Mouse (Mus musculus) small intestine, adult 2 months (tissue): ENCODE results near the gene Tst. TPM values are rescaled to one million over a fixed set of nuclear protein-coding genes. Genes with fewer than 3 reads are reported as not detected.
A peak's percentile ranks its signal among the peaks of the same experiment; 100 is the strongest.

Source experiments
- H3K27ac ChIP-seq: fragments of 200-500 bp; 2 replicates; pipeline ENCODE4 v1.5.1; 2012; ENCODE audit warnings: low read depth, low read length, control low read depth, inconsistent platforms; ENCODE audit not compliant: insufficient read depth
- H3K27me3 ChIP-seq: fragments of 200-500 bp; 2 replicates; pipeline ENCODE4 v1.6.1; 2012; ENCODE audit warnings: mild to moderate bottlenecking, moderate library complexity, low read length, inconsistent platforms; ENCODE audit not compliant: control insufficient read depth, insufficient read depth
- H3K36me3 ChIP-seq: fragments of 200-500 bp; 2 replicates; pipeline ENCODE4 v1.6.1; 2012; ENCODE audit warnings: mild to moderate bottlenecking, low read length, control low read depth, inconsistent platforms; ENCODE audit not compliant: control insufficient read depth, insufficient read depth
- H3K4me1 ChIP-seq: fragments of 200-500 bp; 2 replicates; pipeline ENCODE4 v1.6.1; 2012; ENCODE audit warnings: low read length, inconsistent platforms, mixed read lengths; ENCODE audit not compliant: control insufficient read depth, insufficient read depth, insufficient read length
- H3K4me3 ChIP-seq: fragments of 200-500 bp; 2 replicates; pipeline ENCODE4 v1.5.1; 2012; ENCODE audit warnings: low read depth, mild to moderate bottlenecking, control low read depth, inconsistent platforms, low read length, moderate library complexity
- CTCF ChIP-seq: fragments of 200-500 bp; IDR thresholded peaks from 2 replicates; pipeline ENCODE4 v1.5.1; 2012; ENCODE audit warnings: low read depth, mild to moderate bottlenecking, control low read depth, inconsistent platforms, low read length, moderate library complexity, mixed read lengths; ENCODE audit not compliant: insufficient replicate concordance, insufficient read length; ENCODE audit errors: extremely low read depth
- POLR2A ChIP-seq: fragments of 200-500 bp; IDR thresholded peaks from 2 replicates; pipeline ENCODE4 v1.6.1; 2012; ENCODE audit warnings: low read depth, mild to moderate bottlenecking, control low read depth, inconsistent platforms, low read length, moderate library complexity
- whole genome bisulfite sequencing: fragments of 180-500 bp; shearing (Covaris S2); methylation state at CpG from one replicate; pipeline ENCODE4 v1.1.7; 2018; 5-methylcytosine and 5-hydroxymethylcytosine counted together
- polyA plus RNA-seq: library from polyadenylated mRNA; depleted of rRNA; stranded (reverse); fragments of >200 nt; gene quantifications from 2 replicates; pipeline ENCODE4 v1.2.3, GENCODE M21; 2012

Tst gene
- polyA plus RNA-seq, 1 experiment = 17.7 TPM

DNA sequence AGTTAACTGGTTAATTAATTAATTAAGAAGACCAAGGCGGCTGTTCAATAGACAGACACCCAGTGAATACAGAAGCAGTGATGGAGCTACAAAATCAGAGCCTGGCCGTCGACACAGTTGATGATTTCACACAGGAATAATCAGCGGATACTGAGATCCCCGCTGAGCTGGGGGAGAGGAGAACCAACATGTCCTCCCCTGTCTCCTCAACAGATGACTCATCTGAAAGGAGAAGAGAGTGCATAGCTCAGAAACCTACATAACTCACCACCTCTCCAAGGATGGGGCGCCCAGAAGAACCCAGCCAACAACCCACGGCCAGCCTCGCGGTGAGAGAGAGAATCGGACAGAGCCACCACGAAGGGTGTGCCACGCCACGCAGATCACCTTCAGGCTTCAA, 14.7 kb upstream of the Tst start:
- TF ChIP-seq CTCF (no peak), POLR2A (no peak)

DNA sequence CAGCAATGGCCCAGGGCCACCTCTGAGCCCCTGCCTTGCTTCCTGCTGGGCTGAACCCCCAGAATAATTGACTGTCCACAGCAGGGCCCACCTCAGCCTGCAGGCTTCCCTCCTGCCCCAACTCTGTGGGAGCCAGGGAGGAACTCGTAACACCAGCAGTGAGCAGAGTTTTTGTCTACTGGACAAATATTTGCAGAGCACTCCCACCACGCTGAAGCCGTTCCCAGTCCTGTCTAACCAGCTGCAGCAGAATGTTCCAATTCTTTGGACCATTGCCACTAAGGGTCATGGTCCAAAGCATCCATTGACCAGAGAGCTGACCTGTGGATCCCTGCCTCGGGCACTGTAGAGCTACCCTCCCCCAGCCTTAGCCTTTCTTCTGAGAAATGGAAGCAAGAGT, 11.2 kb upstream of the Tst start:
- H3K4me1 ChIP-seq = peaks cover 9% of the 10 kb centered on the region; the same call in 1 of the 2 replicates
- WGBS = 18% methylated on average over 4 of the region's 4 CpGs
- no peaks in the 10 kb centered on the region for H3K36me3 ChIP-seq
- no peak for TF ChIP-seq POLR2A
- TF ChIP-seq CTCF = no peak
- peaks cover 20% of the 10 kb centered on the region for H3K27me3 ChIP-seq
- H3K4me3 ChIP-seq = no peak overlapping the region
- H3K27ac ChIP-seq = no peak overlapping the region

More for the DNA sequence above, 14.7 kb upstream of the Tst start:
- peaks cover 3% of the 10 kb centered on the region; the same call in 1 of the 2 replicates for H3K4me1 ChIP-seq
- H3K27me3 ChIP-seq = peaks cover 26% of the 10 kb centered on the region
- 85% methylated on average over 13 of the region's 13 CpGs for WGBS
- no peaks in the 10 kb centered on the region for H3K36me3 ChIP-seq
- H3K27ac ChIP-seq = no peak overlapping the region
- H3K4me3 ChIP-seq = no peak overlapping the region

DNA sequence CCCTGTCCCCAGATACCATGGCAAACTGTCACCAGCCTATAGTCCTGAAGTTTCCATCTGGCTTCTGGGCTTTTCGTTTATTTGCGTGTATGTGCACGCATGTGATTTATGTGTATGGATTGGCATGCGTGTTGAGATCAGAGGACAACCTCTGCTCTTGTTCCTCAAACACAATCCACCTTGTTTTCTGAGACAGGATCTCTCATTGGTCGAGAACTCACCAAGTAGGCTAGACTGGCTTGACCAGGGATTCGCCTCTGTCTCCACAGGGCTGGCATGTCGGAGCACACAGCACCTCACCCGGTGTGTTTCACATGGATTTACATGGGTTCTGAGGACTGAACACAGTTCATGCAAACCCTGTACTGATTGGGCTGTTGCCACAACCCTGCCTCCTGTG, 8.4 kb upstream of the Tst start:
- WGBS = 95% methylated on average over 8 of the region's 8 CpGs
- TF ChIP-seq POLR2A (no peak), CTCF (no peak)

DNA sequence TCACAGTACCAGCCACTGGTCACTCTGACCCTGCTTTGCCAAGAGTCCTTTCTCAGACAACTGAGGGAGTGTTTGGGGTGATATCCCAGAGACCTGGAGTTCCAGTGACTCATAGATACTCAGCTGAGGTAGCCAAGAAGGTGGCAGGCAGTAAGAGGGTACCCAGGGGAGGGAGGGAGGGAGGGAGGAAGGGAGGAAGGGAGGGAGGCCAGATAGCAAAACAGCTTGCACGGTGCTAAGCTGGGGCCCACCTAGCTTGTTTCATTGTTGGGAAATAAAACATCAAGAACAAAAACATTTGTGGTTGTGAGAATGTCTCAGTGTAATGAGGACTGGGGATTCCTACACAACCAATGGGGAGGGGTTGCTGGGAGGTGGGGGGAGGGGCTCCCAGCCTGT, 8.0 kb upstream of the Tst start:
- Histone ChIP-seq H3K27me3 (peaks cover 4% of the 10 kb centered on the region; the same call in 1 of the 2 replicates), H3K36me3 (no peaks in the 10 kb centered on the region), H3K27ac (no peak overlapping the region), H3K4me3 (no peak overlapping the region), H3K4me1 (peaks cover 25% of the 10 kb centered on the region)
- 81% methylated on average over 1 of the region's 1 CpGs for WGBS
- TF ChIP-seq POLR2A (no peak), CTCF (no peak)

More for the DNA sequence above, 8.4 kb upstream of the Tst start:
- Histone ChIP-seq H3K27me3 (peaks cover 8% of the 10 kb centered on the region; the same call in 1 of the 2 replicates), H3K36me3 (no peaks in the 10 kb centered on the region), H3K4me1 (peaks cover 21% of the 10 kb centered on the region), H3K4me3 (no peak overlapping the region), H3K27ac (no peak overlapping the region)

DNA sequence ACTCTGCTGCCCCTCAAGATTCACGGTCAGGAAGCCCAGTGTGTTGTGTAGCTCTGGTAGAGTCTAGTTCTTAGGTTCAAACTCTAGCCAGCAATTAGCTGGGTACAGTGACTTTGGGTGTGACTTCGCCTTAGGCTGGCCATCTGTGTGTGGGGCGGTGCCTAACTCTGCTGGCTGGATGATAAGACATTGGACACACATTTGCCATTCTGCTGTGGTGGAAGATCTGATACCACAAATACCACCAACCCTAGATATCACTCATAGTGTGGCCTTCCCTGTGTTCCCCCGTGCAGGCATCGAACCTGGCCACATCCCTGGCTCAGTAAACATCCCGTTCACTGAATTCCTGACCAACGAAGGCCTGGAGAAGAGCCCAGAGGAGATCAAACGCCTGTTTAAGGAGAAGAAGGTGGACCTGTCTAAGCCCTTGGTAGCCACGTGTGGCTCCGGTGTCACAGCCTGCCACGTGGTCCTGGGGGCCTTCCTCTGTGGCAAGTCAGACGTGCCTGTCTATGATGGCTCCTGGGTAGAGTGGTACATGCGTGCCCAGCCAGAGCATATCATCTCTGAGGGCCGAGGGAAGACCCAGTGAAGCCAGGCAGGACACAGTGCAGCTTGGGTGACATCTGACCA, 7.5 kb upstream of the Tst start:
- Histone ChIP-seq H3K27me3 (peaks cover 3% of the 10 kb centered on the region; the same call in 1 of the 2 replicates), H3K4me1 (peaks cover 30% of the 10 kb centered on the region), H3K27ac (no peak overlapping the region), H3K36me3 (no peaks in the 10 kb centered on the region), H3K4me3 (no peak overlapping the region)
- TF ChIP-seq CTCF (no peak), POLR2A (no peak)
- 80% methylated on average over 14 of the region's 14 CpGs for WGBS

DNA sequence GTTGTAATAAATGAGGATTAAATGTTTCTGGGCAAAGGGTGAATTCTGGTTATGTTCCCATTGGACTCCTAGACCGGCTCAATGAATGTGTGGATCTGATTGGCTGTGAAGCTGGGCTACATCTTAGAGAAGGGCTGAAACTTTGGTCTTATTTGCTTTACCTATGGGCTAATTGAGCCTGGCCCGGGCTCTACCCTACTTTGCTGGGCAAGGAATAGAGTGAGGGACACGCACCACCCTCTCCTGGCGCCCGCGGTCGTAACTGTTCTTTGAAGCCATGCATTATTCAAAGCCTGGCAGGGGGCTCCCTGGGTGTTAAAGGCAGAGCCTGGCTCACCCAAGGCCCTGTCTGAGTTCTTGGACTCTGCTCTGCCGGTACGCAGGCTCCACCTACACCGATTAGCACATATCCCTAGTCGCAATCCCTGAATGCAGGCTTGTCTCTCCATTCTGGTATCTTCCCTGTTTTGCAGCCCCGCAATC, 3.9 kb upstream of the Tst start:
- WGBS = 20% methylated on average over 12 of the region's 12 CpGs
- Histone ChIP-seq H3K36me3 (no peaks in the 10 kb centered on the region), H3K27me3 (no peaks in the 10 kb centered on the region), H3K4me1 (peaks cover 40% of the 10 kb centered on the region), H3K27ac (peak overlapping the region; percentile 81), H3K4me3 (peak overlapping the region; percentile 51)
- TF ChIP-seq POLR2A = no peak
- TF ChIP-seq CTCF = 0 out of 2 replicates have a peak, but pooled peaks have one; percentile 4

DNA sequence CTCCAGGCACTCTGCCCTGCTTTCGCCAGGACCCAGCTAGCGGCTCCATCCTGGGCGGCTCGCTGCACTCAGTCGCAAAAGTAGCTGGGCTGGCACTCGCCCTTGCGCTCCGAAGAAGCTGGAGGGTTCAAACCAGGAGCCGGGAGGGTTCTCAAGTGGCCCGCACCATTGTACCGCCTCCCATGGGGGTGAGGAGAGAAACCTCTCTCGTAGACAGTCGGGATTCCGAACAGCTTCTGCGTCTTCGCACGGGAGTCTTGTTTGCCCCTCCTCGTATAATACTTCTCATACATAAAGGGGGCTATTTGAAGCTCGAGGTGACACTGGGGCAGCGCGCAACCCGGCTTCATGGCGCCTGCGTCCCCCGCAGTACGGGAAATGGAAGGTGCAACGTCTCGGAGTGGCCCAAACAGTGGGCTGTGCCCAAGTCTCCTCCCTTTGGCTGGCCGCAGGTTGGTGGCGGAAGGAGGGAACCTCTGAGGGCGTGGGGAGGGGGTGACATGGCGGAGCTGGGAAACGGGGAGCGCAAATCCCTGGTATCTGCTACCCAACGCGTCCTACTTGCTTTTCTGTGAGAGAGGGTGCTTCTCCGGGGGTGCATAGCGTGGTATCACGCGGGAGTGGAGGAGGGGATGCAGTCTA, 707 bp upstream of the Tst start, which contains the start of gene Mpst:
Gene Mpst, plus strand, starts transcription at position 124 of the 642 bp plus-strand sequence.
- no peaks in the 10 kb centered on the region for H3K27me3 ChIP-seq
- TF ChIP-seq CTCF = peak; percentile 5; the same call in 1 of the 2 replicates
- peak; percentile 62; the same call in 1 of the 2 replicates for TF ChIP-seq POLR2A
- H3K27ac ChIP-seq = peak within 1 kb of the TSS; percentile 95
- under 1% methylated on average over 40 of the region's 40 CpGs for whole genome bisulfite sequencing
- peaks cover 51% of the 10 kb centered on the region for H3K4me1 ChIP-seq
- peak within 1 kb of the TSS; percentile 88 for H3K4me3 ChIP-seq
- no peaks in the 10 kb centered on the region for H3K36me3 ChIP-seq
